Mouse (Mus musculus): ENCODE results near the gene Gatm. TPM values are rescaled to one million over a fixed set of nuclear protein-coding genes. Genes with fewer than 3 reads are reported as not detected.

The Gatm gene
- polyA plus RNA-seq, 1 experiment from 2014 or later: 61.8 TPM

GRCm38 (mm10) chr2:122591213-122591612 is 19.9 kb downstream of the Gatm start:
- ATAC-seq: no peak
- H3K27ac ChIP-seq (ENCODE audit: low read depth, low read length): no peak overlapping the region
- no peak overlapping the region for H3K4me2 ChIP-seq (ENCODE audit: low read length)
- H3K4me3 ChIP-seq (ENCODE audit: low read length): no peak overlapping the region
- H3K36me3 ChIP-seq (ENCODE audit: control insufficient read depth, insufficient read depth, low read length): no peaks in the 10 kb centered on the region
- 73% methylated on average over 2 of the region's 2 CpGs for WGBS
- H3K9me3 ChIP-seq (ENCODE audit: control insufficient read depth, low read length): no peaks in the 10 kb centered on the region
- H3K4me1 ChIP-seq (ENCODE audit: control insufficient read depth, insufficient read depth, low read depth, low read length): no peaks in the 10 kb centered on the region
- no peak overlapping the region for H3K9ac ChIP-seq (ENCODE audit: low read depth, low read length)
- H3K27me3 ChIP-seq (replicated peaks; ENCODE audit: control insufficient read depth, insufficient read depth, low read length): no peaks in the 10 kb centered on the region; the same call in 1 of the 2 replicates

- Histone ChIP-seq H3K27ac (ENCODE audit: low read depth, low read length) (no peak overlapping the region), H3K4me2 (ENCODE audit: low read length) (no peak overlapping the region), H3K4me3 (ENCODE audit: low read length) (no peak overlapping the region), H3K4me1 (ENCODE audit: control insufficient read depth, insufficient read depth, low read depth, low read length) (no peaks in the 10 kb centered on the region), H3K27me3 (replicated peaks; ENCODE audit: control insufficient read depth, insufficient read depth, low read length) (no peaks in the 10 kb centered on the region; the same call in 1 of the 2 replicates), H3K36me3 (ENCODE audit: control insufficient read depth, insufficient read depth, low read length) (no peaks in the 10 kb centered on the region), H3K9me3 (ENCODE audit: control insufficient read depth, low read length) (no peaks in the 10 kb centered on the region), H3K9ac (ENCODE audit: low read depth, low read length) (no peak overlapping the region)
- ATAC-seq: no peak
- WGBS: 85% methylated on average over 1 of the region's 1 CpGs
Observed at GRCm38 (mm10) chr2:122590351-122590750, 20.8 kb downstream of the Gatm start.

- no peak for ATAC-seq
- H3K36me3 ChIP-seq (ENCODE audit: control insufficient read depth, insufficient read depth, low read length): no peaks in the 10 kb centered on the region
- H3K27me3 ChIP-seq (replicated peaks; ENCODE audit: control insufficient read depth, insufficient read depth, low read length): no peaks in the 10 kb centered on the region; the same call in 1 of the 2 replicates
- H3K9ac ChIP-seq (ENCODE audit: low read depth, low read length): no peak overlapping the region
- no peak overlapping the region for H3K27ac ChIP-seq (ENCODE audit: low read depth, low read length)
- no peak overlapping the region for H3K4me3 ChIP-seq (ENCODE audit: low read length)
- no peaks in the 10 kb centered on the region for H3K9me3 ChIP-seq (ENCODE audit: control insufficient read depth, low read length)
- no peaks in the 10 kb centered on the region for H3K4me1 ChIP-seq (ENCODE audit: control insufficient read depth, insufficient read depth, low read depth, low read length)
- no peak overlapping the region for H3K4me2 ChIP-seq (ENCODE audit: low read length)
- whole genome bisulfite sequencing: 83% methylated on average over 8 of the region's 8 CpGs
Observed at GRCm38 (mm10) chr2:122587861-122588519, 23.1 kb downstream of the Gatm start.

GRCm38 (mm10) chr2:122586258-122586657 is 24.8 kb downstream of the Gatm start:
- WGBS: 74% methylated on average over 3 of the region's 3 CpGs
- H3K4me2 ChIP-seq (ENCODE audit: low read length): no peak overlapping the region

GRCm38 (mm10) chr2:122582324-122582723 is 28.8 kb downstream of the Gatm start:
- Histone ChIP-seq H3K9ac (ENCODE audit: low read depth, low read length) (no peak overlapping the region), H3K9me3 (ENCODE audit: control insufficient read depth, low read length) (no peaks in the 10 kb centered on the region), H3K27ac (ENCODE audit: low read depth, low read length) (no peak overlapping the region), H3K4me3 (ENCODE audit: low read length) (no peak overlapping the region), H3K4me1 (ENCODE audit: control insufficient read depth, insufficient read depth, low read depth, low read length) (no peaks in the 10 kb centered on the region), H3K4me2 (ENCODE audit: low read length) (no peak overlapping the region), H3K27me3 (replicated peaks; ENCODE audit: control insufficient read depth, insufficient read depth, low read length) (no peaks in the 10 kb centered on the region; the same call in 1 of the 2 replicates), H3K36me3 (ENCODE audit: control insufficient read depth, insufficient read depth, low read length) (no peaks in the 10 kb centered on the region)
- 94% methylated on average over 3 of the region's 3 CpGs for WGBS
- ATAC-seq: no peak

More at GRCm38 (mm10) chr2:122586258-122586657, 24.8 kb downstream of the Gatm start:
- no peak overlapping the region for H3K27ac ChIP-seq (ENCODE audit: low read depth, low read length)
- H3K9ac ChIP-seq (ENCODE audit: low read depth, low read length): no peak overlapping the region
- ATAC-seq: no peak
- no peaks in the 10 kb centered on the region for H3K36me3 ChIP-seq (ENCODE audit: control insufficient read depth, insufficient read depth, low read length)
- H3K27me3 ChIP-seq (replicated peaks; ENCODE audit: control insufficient read depth, insufficient read depth, low read length): no peaks in the 10 kb centered on the region; the same call in 1 of the 2 replicates
- no peaks in the 10 kb centered on the region for H3K9me3 ChIP-seq (ENCODE audit: control insufficient read depth, low read length)
- H3K4me3 ChIP-seq (ENCODE audit: low read length): no peak overlapping the region
- no peaks in the 10 kb centered on the region for H3K4me1 ChIP-seq (ENCODE audit: control insufficient read depth, insufficient read depth, low read depth, low read length)

- Histone ChIP-seq H3K4me3 (ENCODE audit: low read length) (no peak overlapping the region), H3K9me3 (ENCODE audit: control insufficient read depth, low read length) (no peaks in the 10 kb centered on the region), H3K36me3 (ENCODE audit: control insufficient read depth, insufficient read depth, low read length) (no peaks in the 10 kb centered on the region), H3K27ac (ENCODE audit: low read depth, low read length) (no peak overlapping the region), H3K9ac (ENCODE audit: low read depth, low read length) (no peak overlapping the region), H3K4me1 (ENCODE audit: control insufficient read depth, insufficient read depth, low read depth, low read length) (no peaks in the 10 kb centered on the region), H3K27me3 (replicated peaks; ENCODE audit: control insufficient read depth, insufficient read depth, low read length) (no peaks in the 10 kb centered on the region), H3K4me2 (ENCODE audit: low read length) (no peak overlapping the region)
- no peak for ATAC-seq
- 68% methylated on average over 3 of the region's 3 CpGs for WGBS
Observed at GRCm38 (mm10) chr2:122581361-122582017, 29.6 kb downstream of the Gatm start.

GRCm38 (mm10) chr2:122580426-122580825 is 30.7 kb downstream of the Gatm start:
- Histone ChIP-seq H3K27me3 (replicated peaks; ENCODE audit: control insufficient read depth, insufficient read depth, low read length) (no peaks in the 10 kb centered on the region), H3K36me3 (ENCODE audit: control insufficient read depth, insufficient read depth, low read length) (no peaks in the 10 kb centered on the region), H3K4me3 (ENCODE audit: low read length) (no peak overlapping the region), H3K4me2 (ENCODE audit: low read length) (no peak overlapping the region), H3K4me1 (ENCODE audit: control insufficient read depth, insufficient read depth, low read depth, low read length) (no peaks in the 10 kb centered on the region), H3K9ac (ENCODE audit: low read depth, low read length) (no peak overlapping the region), H3K27ac (ENCODE audit: low read depth, low read length) (no peak overlapping the region), H3K9me3 (ENCODE audit: control insufficient read depth, low read length) (no peaks in the 10 kb centered on the region)
- 78% methylated on average over 10 of the region's 10 CpGs for WGBS
- ATAC-seq: no peak

GRCm38 (mm10) chr2:122577316-122577715 is 33.8 kb downstream of the Gatm start:
- Histone ChIP-seq H3K9me3 (ENCODE audit: control insufficient read depth, low read length) (no peaks in the 10 kb centered on the region), H3K9ac (ENCODE audit: low read depth, low read length) (no peak overlapping the region), H3K27me3 (replicated peaks; ENCODE audit: control insufficient read depth, insufficient read depth, low read length) (no peaks in the 10 kb centered on the region), H3K4me3 (ENCODE audit: low read length) (no peak overlapping the region), H3K4me2 (ENCODE audit: low read length) (no peak overlapping the region), H3K36me3 (ENCODE audit: control insufficient read depth, insufficient read depth, low read length) (no peaks in the 10 kb centered on the region), H3K4me1 (ENCODE audit: control insufficient read depth, insufficient read depth, low read depth, low read length) (no peaks in the 10 kb centered on the region), H3K27ac (ENCODE audit: low read depth, low read length) (no peak overlapping the region)
- ATAC-seq: no peak
- WGBS: 81% methylated on average over 1 of the region's 1 CpGs

- Histone ChIP-seq H3K27ac (ENCODE audit: low read depth, low read length) (no peak overlapping the region), H3K4me1 (ENCODE audit: control insufficient read depth, insufficient read depth, low read depth, low read length) (no peaks in the 10 kb centered on the region), H3K36me3 (ENCODE audit: control insufficient read depth, insufficient read depth, low read length) (no peaks in the 10 kb centered on the region), H3K9me3 (ENCODE audit: control insufficient read depth, low read length) (no peaks in the 10 kb centered on the region), H3K9ac (ENCODE audit: low read depth, low read length) (no peak overlapping the region), H3K4me2 (ENCODE audit: low read length) (no peak overlapping the region), H3K4me3 (ENCODE audit: low read length) (no peak overlapping the region), H3K27me3 (replicated peaks; ENCODE audit: control insufficient read depth, insufficient read depth, low read length) (no peaks in the 10 kb centered on the region)
- no peak for ATAC-seq
- 72% methylated on average over 5 of the region's 5 CpGs for WGBS
Observed at GRCm38 (mm10) chr2:122576295-122576694, 34.8 kb downstream of the Gatm start.

All from hindbrain, embryonic 16.5 days (tissue).